Mouse (Mus musculus): ENCODE measurements around the gene Pole3.

DNA sequence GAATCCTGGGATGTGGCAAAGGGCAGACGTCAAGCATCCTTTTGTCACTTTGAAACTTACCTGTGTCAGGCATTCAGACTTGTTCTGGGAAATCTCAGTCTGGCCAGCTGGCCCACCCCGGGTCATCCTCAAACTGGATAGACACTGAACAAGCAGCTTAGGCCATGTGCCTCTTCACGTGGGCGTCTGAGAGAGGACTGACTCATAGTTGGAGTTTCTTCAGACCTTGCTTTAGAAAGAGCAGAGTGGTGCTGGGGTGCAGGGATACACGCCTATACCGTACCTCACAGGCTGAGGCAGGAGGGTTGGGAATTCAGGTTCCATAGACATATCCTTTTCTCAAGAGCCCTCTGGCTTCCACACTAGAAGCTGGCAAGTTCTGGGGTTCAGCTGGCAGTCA is 18.9 kb upstream of the Pole3 start:
- TF ChIP-seq CHD2 (IDR thresholded peaks at IDR 0.05; ENCODE audit: low read depth, low read length) (no peak), MAFK (IDR thresholded peaks at IDR 0.05; ENCODE audit: insufficient read depth, low read depth, low read length) (no peak), ZC3H11A (IDR thresholded peaks at IDR 0.05; ENCODE audit: borderline replicate concordance, low read depth, low read length) (no peak), HCFC1 (IDR thresholded peaks at IDR 0.05; ENCODE audit: borderline replicate concordance, insufficient read depth, low read length) (no peak)
